Mouse (Mus musculus) urinary bladder, postnatal 14 days (tissue): ENCODE results near the gene Faim2.

ENCODE experiments used
- DNase-seq: peaks from one replicate; pipeline ENCODE4 v3.0.0; 2021; ENCODE audit warnings: low spot score

Gene Faim2

GRCm38 (mm10) chr15:99527629-99528353, at the start of gene Faim2:
Faim2 (minus strand) TSS chr15:99528165.
- DNase-seq: no peak

- no peak for DNase-seq
Measured at GRCm38 (mm10) chr15:99569123-99569522, 41.2 kb upstream of the Faim2 start.

DNA sequence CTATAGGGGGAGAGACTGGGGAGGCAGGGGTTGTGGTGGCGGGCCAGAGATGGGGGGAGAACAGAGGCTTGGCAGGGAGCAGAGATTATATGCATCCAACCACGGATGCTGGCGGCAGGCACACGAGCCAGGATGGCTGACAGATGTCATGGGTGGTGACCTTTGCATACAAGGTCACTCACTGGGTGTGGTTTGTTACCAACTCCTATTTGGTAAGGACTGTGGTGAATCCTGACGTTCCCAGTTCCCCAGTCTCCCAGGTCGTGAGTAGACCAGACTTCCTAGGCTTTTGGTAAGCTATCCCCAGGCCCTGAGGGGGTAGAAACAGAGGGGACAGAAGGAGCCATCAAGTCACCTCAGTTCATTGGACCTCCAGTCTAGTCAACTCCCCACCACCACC, 40.7 kb upstream of the Faim2 start:
- DNase-seq: no peak

DNA sequence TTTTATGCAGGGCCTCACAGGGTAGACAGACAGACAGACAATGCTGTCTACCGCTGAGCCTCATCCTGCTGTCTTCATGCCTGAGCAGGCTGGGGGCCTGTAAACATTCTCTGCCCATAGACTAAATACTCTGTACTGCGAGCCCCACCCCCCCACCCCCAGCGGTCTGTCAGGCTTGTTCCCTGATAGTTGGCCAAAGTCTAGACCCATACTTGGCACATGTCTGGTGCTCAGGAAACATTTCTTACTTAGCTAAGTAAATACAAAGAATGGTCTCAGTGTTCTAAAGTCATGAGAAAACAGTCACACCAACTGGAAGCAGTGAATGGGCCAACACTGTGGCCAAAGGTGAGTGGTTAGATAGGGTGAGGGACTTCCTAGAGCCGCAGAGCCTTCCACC, 39.4 kb upstream of the Faim2 start:
- DNase-seq: no peak

- DNase-seq: no peak
Measured at GRCm38 (mm10) chr15:99560246-99560645, 32.3 kb upstream of the Faim2 start.

DNA sequence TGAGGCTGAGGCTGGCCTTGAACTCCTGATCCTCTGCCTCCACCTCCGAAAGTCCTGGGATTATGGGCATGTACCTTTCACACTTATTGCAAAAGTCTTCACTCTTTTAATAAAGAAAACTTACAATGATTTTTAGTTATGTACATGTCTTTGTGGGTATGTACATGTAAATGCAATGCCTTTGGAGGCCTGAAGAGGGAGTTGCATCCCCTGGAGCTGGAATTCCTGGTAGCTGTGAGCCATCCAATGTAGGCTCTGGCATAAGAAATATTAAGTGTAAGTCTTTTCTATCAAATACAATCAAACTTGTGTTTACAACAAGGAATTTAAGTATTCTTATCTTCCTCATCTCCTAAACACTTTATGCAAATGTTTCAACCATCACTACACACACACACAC, 31.0 kb upstream of the Faim2 start:
- no peak for DNase-seq

- DNase-seq: no peak
Measured at GRCm38 (mm10) chr15:99553767-99554166, 25.8 kb upstream of the Faim2 start.

DNA sequence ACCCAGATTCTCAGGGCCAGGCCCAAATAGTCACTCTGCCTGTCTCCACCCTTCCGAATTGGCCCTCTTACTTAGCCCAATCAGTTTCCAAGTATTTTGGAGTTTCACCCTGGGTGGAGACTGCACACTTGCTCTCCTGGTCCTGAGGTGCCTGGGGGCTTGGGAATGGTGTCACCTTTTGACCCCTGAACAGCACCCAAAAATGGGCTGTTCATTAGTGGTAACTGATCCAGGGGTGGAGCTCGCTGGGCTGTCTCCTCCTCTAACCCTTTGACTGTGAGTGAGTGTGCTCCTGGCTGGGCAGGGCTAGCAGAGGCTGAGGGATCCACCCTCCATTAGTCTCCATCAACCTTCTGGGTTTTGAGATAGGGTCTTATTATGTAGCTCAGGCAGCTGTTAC, 21.9 kb upstream of the Faim2 start:
- no peak for DNase-seq

DNA sequence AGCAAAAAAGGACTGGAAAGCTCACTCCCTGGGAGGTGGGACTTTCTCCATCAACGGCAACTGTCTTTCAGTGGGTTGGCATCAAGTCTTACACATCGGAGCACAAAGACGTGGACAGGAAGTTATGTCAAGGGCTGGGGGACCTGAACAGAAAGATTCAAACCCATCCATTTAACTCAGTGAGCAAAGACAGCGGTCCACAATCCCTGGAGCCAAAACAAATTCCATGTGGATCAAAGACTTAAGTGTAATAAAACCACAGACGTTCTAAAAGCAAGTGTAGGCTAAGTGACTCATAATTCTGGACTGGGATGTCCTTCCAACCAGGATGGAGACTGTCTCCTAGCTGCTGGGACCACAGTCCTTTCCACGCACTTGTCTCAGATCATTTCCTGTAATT, 19.8 kb upstream of the Faim2 start:
- DNase-seq: no peak

DNA sequence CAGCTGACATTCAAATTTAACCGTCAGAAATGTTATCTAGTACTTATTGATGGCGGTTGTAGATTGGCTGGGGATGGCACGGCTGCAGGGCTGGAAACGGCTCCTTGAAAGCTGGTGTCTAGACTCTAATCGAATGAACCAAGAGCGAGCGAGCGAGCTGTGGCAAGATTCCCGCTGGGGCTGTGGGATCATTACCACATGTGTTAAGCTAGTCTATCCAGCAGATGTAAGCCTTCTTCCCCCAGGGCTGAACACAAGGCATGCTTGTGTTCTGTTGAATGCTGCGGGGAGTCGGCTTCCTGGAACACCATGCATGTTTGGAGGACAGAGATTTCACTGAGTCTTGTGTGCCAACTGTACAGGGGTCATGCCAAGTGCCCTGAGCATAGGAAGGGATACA, 18.6 kb upstream of the Faim2 start:
- peak; percentile 29 for DNase-seq

GRCm38 (mm10) chr15:99544047-99544446, 16.1 kb upstream of the Faim2 start:
- DNase-seq: no peak

- no peak for DNase-seq
Measured at GRCm38 (mm10) chr15:99539891-99540290, 11.9 kb upstream of the Faim2 start.

GRCm38 (mm10) chr15:99536889-99537862, 9.2 kb upstream of the Faim2 start:
- DNase-seq: no peak

DNA sequence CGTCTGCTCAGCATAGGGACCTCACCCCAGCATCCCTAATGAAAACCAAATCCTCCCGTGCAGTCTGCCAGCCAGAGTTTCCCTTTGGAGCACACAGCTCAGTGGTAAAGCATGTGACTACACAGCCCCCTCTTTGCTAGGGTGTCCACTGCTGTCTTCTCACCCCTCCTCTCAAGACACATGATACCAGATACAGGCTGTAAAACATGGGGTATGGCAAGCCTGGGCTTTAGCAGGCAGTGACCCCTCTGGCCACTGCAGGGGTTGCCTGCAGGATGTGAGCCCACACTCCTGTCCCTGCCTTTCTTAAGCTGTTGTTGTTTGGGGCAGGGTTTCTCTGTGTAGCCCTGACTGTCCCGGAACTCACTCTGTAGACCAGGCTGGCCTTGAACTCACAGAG, 4.1 kb upstream of the Faim2 start:
- no peak for DNase-seq

DNA sequence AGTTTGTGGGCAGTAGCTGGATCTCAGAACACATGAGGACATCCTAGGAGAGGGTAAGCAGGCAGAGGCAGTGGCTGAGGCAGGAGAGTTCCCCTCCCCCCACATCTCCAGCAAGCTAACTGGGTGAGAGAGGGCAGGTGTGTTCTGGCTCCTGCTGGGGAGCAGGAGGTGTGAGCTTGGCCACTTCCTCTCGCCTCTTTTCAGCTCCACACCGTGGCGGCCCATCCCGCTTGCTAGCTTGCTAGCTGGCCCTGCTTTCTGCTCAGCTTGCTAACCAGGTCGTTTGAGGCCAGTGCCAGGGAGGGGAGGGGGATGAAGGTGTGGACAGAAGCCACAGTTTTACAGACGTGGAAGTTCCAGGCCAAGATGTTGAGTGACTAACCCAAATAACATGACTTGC, 3.2 kb upstream of the Faim2 start:
- DNase-seq: no peak

DNA sequence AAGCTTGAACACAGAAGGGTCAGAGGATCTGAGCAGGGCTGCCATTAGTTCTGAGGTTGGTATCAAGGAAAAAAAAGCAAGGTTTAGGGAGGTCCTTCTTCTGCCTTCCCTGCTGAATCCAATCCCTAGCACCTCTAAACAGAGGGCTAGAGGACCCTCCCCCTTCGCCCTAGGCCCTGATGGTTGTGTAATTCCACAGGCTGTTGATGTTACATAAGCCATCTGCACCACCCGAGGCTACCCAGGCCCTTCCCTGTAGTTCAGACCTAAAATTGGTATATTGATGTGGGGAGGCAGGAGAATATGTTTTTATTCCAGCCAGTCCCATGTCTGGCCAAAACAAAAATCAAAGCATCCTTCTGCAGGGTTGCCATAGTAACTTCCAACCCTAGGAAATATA, 1.3 kb downstream of the Faim2 start:
- DNase-seq: no peak

DNA sequence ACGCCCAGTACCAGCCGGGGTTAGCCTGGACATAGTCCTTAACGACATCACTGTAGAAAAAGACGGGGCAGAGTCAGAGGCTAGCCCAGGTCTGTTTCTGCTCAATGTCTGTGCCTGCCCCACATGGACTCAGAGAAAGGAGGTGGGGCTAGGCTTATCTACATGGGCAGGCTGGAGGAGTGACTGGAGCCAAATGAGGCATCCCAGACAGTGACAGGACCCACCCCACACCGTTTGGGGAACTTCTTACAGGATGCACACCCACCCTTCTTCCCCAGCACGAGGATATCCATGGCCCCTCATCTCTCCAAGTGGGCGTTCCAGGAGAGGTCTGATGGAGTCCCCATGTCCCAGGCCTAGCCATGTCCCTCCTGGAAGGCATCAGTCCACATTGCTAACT, 7.7 kb downstream of the Faim2 start:
- DNase-seq: no peak

DNA sequence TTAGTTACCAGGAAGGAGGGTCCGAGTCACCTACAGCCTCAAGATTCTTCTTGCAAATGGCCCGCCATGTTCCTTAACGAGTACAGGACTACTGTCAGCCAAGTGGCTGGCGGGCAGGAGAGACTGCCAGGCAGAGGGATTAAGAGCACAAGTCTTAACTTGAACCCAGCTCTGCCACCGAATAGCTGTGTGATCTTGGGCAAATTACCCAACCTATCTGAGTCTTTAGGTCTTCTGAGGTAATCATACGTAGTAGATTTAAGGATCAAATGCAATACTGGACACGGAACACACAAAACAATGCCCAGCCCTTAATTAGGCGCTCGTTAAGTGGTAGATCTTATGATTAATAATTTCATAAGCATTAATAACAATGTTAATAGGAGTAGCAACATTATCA, 8.3 kb downstream of the Faim2 start:
- no peak for DNase-seq

DNA sequence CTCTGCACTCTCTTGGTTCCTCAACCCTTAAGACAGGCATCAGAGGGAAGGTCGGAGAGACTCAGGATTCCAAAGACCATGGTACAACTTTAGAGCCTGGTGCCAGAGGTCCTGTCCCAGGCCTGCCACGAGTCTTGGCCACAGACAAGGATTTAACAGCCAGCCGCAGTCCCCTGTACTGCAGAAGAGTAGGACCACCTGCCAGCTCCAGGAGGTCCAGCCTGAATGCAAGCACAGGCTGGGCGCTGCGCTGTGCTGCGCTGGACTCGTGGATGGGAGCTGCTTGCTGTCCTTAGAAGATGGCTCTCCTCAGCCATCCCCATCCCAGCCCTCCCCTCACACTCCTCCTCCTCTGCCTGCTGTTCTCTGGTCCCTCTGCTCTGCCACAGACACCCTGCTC, 10.2 kb downstream of the Faim2 start:
- no peak for DNase-seq

GRCm38 (mm10) chr15:99516715-99517114, 11.2 kb downstream of the Faim2 start:
- DNase-seq: no peak

DNA sequence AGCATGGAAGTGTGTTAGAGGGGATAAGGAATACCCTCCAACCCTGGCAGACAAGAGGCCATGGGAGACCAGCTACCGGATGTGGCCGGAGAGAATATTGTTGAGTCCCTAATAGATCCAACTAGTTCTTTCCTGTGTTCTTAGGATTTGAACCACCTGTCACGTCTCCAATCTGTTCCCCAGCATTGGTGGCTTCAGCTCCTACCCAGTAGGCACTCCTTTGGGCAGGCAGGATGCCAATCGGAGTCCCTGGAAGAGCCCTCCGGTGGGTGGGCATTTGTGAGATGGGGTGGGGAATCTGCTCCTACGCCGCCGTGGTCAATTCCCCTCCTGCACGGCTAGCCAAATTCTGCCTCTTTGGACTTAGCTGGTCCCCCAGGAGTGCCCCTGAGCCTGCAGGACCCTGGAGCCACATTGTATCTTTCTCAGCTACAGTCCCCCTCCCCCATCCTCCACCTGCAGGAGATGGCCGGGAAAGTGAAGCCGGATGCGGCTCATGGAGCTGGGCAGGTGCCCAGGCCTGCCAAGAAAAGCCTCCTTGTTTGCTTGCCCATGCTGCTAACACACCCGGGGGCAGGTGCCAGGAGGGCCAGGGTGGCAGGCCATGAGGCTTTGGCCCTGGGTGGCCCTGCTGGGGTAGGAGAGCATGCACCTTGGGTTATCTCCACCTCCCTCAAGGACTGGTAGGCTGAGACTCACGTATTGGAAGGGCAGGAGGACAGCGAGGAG, 16.0 kb downstream of the Faim2 start:
- peak; percentile 38 for DNase-seq

GRCm38 (mm10) chr15:99510621-99511020, 17.3 kb downstream of the Faim2 start:
- no peak for DNase-seq

- DNase-seq: no peak
Measured at GRCm38 (mm10) chr15:99509840-99510239, 18.1 kb downstream of the Faim2 start.
